Mouse (Mus musculus): ENCODE measurements at regions not wholly inside any gene's neighbourhood (a gene's known extent, or its start where the extent isn't known, plus 50 kb on each side); places are given as distances from the start of the nearest gene placed in this dataset.

DNA sequence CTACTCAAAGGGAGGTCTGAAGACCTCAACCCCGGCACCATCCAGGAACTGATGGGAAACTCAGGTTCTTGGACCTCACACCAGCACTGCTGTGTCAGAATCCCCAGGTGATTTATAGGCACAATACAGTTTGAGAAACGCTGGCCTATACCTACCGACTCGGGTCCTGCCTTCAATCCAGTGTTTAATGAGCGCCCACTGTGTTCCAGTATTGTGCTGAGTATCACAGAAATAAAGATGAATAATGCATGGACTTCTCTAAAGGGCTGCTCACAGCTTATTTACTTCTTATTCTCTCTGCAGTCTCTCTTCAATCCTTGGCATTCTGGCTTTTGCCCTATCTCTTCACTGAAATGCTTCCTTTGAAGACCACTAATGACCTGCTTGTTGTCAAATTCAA, 146.8 kb upstream of the 9630041A04Rik start:
- ATAC-seq (ENCODE audit: insufficient number of reproducible peaks, insufficient read depth, low FRiP score, low TSS enrichment, low read depth), result no peak
- WGBS, result 87% methylated on average over 5 of the region's 5 CpGs
- no peaks in the 10 kb centered on the region for H3K27me3 ChIP-seq

DNA sequence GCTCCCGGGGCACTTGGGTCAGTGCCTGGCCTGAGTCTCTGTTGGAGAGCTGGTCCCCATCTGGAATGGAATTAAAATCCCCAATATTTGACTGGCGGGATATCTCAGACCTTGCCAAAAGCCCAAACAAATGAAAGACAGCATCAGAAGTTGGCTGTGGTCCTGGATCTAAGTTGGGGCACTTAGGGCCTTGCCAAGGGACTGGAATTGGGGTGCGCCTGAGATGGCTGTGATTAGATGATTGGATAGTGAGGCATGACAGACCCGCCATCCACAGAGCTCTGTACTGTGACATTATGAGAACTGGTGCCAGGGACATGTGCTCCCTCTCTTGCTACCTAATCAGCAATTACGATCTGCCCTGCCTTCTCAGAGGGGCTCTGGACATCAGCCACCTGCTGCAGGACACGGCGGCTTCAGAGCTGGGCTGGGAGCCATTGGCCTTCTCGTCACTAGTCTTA, 151.0 kb upstream of the 9630041A04Rik start:
- Histone ChIP-seq H3K36me3 (no peaks in the 10 kb centered on the region), H3K4me3 (no peak overlapping the region), H3K9ac (no peak overlapping the region), H3K9me3 (no peaks in the 10 kb centered on the region), H3K27ac (no peak overlapping the region), H3K27me3 (no peaks in the 10 kb centered on the region), H3K4me1 (no peaks in the 10 kb centered on the region), H3K4me2 (no peak overlapping the region)
- 81% methylated on average over 8 of the region's 8 CpGs for WGBS
- no peak for ATAC-seq (ENCODE audit: insufficient number of reproducible peaks, insufficient read depth, low FRiP score, low TSS enrichment, low read depth)

More for the DNA sequence above, 146.8 kb upstream of the 9630041A04Rik start:
- Histone ChIP-seq H3K4me1 (no peaks in the 10 kb centered on the region), H3K4me2 (no peak overlapping the region), H3K27ac (no peak overlapping the region), H3K36me3 (no peaks in the 10 kb centered on the region), H3K9ac (no peak overlapping the region), H3K4me3 (no peak overlapping the region), H3K9me3 (no peaks in the 10 kb centered on the region)

DNA sequence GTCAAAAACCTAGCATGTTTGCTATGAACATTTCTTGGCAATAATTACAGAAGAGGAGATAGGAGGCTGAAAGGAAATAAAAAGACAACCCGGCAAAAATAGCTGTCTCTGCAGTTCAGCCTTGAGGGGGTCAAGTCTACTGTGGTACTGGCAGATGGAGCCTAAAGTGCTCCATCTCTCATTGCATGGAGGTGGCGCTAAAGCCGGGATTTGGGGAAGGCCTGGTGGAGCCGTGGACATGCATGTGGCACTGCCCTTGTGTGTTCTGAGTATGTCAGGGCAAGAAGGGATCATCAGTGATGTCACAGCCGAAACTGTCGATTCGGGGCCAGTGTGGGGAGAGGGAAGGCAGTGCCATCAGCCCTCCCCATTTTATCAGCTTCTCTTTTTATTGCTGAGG, 161.3 kb upstream of the 9630041A04Rik start:
- ATAC-seq (ENCODE audit: insufficient number of reproducible peaks, insufficient read depth, low FRiP score, low TSS enrichment, low read depth), result no peak
- H3K27me3 ChIP-seq, result no peaks in the 10 kb centered on the region
- H3K4me2 ChIP-seq, result no peak overlapping the region
- no peaks in the 10 kb centered on the region for H3K4me1 ChIP-seq
- no peak overlapping the region for H3K27ac ChIP-seq
- H3K4me3 ChIP-seq, result no peak overlapping the region
- H3K9me3 ChIP-seq, result no peaks in the 10 kb centered on the region
- no peaks in the 10 kb centered on the region for H3K36me3 ChIP-seq
- WGBS, result 80% methylated on average over 7 of the region's 7 CpGs
- no peak overlapping the region for H3K9ac ChIP-seq

DNA sequence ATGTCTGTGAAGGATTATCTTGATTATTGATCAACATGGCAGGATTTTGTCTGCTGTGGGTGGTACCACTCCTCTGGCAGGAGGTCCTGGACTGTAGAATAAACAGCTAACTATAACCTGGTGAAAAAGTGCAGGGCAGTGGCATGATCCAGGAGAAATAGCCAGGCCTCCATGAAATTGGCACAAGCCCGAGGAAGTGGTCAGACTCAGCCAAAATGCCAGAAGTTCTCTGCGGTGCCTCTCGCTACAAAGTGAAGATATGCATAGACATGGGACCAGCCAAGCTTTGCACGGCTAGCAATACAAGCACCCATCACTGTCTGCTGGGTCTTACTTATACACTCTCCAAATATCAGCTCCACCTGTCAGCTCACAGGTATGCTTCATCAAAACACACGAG, 167.6 kb upstream of the 9630041A04Rik start:
- H3K36me3 ChIP-seq, result no peaks in the 10 kb centered on the region
- whole genome bisulfite sequencing, result 88% methylated on average over 5 of the region's 5 CpGs
- H3K4me3 ChIP-seq, result no peak overlapping the region
- H3K27me3 ChIP-seq, result peaks cover 14% of the 10 kb centered on the region
- H3K27ac ChIP-seq, result no peak overlapping the region
- H3K9me3 ChIP-seq, result no peaks in the 10 kb centered on the region
- no peak for ATAC-seq (ENCODE audit: insufficient number of reproducible peaks, insufficient read depth, low FRiP score, low TSS enrichment, low read depth)
- 0 out of 2 replicates have a peak, but pooled peaks cover 3% of the 10 kb centered on the region for H3K4me1 ChIP-seq
- no peak overlapping the region for H3K9ac ChIP-seq
- no peak overlapping the region for H3K4me2 ChIP-seq

GRCm38 (mm10) chr9:101691336-101691735, 170.3 kb upstream of the 9630041A04Rik start:
- WGBS, result 82% methylated on average over 6 of the region's 6 CpGs
- Histone ChIP-seq H3K4me1 (0 out of 2 replicates have a peak, but pooled peaks cover 3% of the 10 kb centered on the region), H3K4me2 (no peak overlapping the region), H3K27me3 (peaks cover 14% of the 10 kb centered on the region), H3K36me3 (no peaks in the 10 kb centered on the region), H3K9me3 (no peaks in the 10 kb centered on the region), H3K4me3 (no peak overlapping the region), H3K9ac (no peak overlapping the region), H3K27ac (no peak overlapping the region)
- no peak for ATAC-seq (ENCODE audit: insufficient number of reproducible peaks, insufficient read depth, low FRiP score, low TSS enrichment, low read depth)

GRCm38 (mm10) chr9:101690916-101691315, 170.7 kb upstream of the 9630041A04Rik start:
- WGBS, result 68% methylated on average over 7 of the region's 7 CpGs
- Histone ChIP-seq H3K9me3 (no peaks in the 10 kb centered on the region), H3K4me1 (0 out of 2 replicates have a peak, but pooled peaks cover 3% of the 10 kb centered on the region), H3K27me3 (peaks cover 14% of the 10 kb centered on the region), H3K4me3 (no peak overlapping the region), H3K36me3 (no peaks in the 10 kb centered on the region), H3K27ac (no peak overlapping the region), H3K4me2 (no peak overlapping the region; the same call in 1 of the 2 replicates), H3K9ac (no peak overlapping the region)
- ATAC-seq (ENCODE audit: insufficient number of reproducible peaks, insufficient read depth, low FRiP score, low TSS enrichment, low read depth), result no peak

- 11% methylated on average over 12 of the region's 12 CpGs for WGBS
These were observed 171.2 kb upstream of the 9630041A04Rik start for GRCm38 (mm10) chr9:101690402-101690861.

GRCm38 (mm10) chr9:101689532-101690401, 171.9 kb upstream of the 9630041A04Rik start:
- Histone ChIP-seq H3K27me3 (peaks cover 14% of the 10 kb centered on the region), H3K27ac (no peak overlapping the region), H3K9ac (no peak overlapping the region), H3K4me2 (peak overlapping the region; percentile 57), H3K4me3 (peak overlapping the region; percentile 24), H3K4me1 (0 out of 2 replicates have a peak, but pooled peaks cover 3% of the 10 kb centered on the region), H3K36me3 (no peaks in the 10 kb centered on the region), H3K9me3 (no peaks in the 10 kb centered on the region)
- ATAC-seq (ENCODE audit: insufficient number of reproducible peaks, insufficient read depth, low FRiP score, low TSS enrichment, low read depth), result peak; percentile 52; the same call in 1 of the 2 replicates
- WGBS, result 15% methylated on average over 11 of the region's 11 CpGs

More at GRCm38 (mm10) chr9:101690402-101690861, 171.2 kb upstream of the 9630041A04Rik start:
- H3K27me3 ChIP-seq, result peaks cover 14% of the 10 kb centered on the region
- peak overlapping the region; percentile 24 for H3K4me3 ChIP-seq
- no peak overlapping the region for H3K27ac ChIP-seq
- ATAC-seq (ENCODE audit: insufficient number of reproducible peaks, insufficient read depth, low FRiP score, low TSS enrichment, low read depth), result no peak
- H3K4me1 ChIP-seq, result 0 out of 2 replicates have a peak, but pooled peaks cover 3% of the 10 kb centered on the region
- peak overlapping the region; percentile 36; the same call in 1 of the 2 replicates for H3K9ac ChIP-seq
- no peaks in the 10 kb centered on the region for H3K36me3 ChIP-seq
- H3K4me2 ChIP-seq, result peak overlapping the region; percentile 57
- no peaks in the 10 kb centered on the region for H3K9me3 ChIP-seq

DNA sequence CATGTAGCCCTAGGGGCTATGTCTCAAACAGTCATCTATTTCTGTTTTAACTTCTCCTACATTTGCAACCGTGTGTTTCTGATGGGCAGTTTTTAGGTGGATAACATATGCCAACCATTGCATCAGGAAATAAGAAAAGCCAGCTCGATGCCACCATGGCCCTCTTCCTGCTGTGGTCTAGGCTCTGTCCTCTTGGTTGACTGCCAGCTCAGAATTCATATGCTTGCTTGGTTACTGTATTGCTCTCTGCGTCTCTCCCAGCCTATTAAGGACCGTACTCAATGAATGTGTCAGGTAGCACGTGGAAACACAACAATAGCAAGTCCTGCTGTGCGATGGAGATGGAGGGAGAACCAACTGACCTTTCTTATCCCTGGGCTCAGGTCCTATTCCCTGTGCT, 174.4 kb upstream of the 9630041A04Rik start:
- H3K27me3 ChIP-seq, result peaks cover 14% of the 10 kb centered on the region
- H3K9ac ChIP-seq, result no peak overlapping the region
- no peak overlapping the region for H3K27ac ChIP-seq
- no peak for ATAC-seq (ENCODE audit: insufficient number of reproducible peaks, insufficient read depth, low FRiP score, low TSS enrichment, low read depth)
- H3K4me1 ChIP-seq, result 0 out of 2 replicates have a peak, but pooled peaks cover 3% of the 10 kb centered on the region
- WGBS, result 82% methylated on average over 6 of the region's 6 CpGs
- H3K4me3 ChIP-seq, result no peak overlapping the region
- no peaks in the 10 kb centered on the region for H3K9me3 ChIP-seq
- H3K36me3 ChIP-seq, result no peaks in the 10 kb centered on the region
- H3K4me2 ChIP-seq, result no peak overlapping the region

DNA sequence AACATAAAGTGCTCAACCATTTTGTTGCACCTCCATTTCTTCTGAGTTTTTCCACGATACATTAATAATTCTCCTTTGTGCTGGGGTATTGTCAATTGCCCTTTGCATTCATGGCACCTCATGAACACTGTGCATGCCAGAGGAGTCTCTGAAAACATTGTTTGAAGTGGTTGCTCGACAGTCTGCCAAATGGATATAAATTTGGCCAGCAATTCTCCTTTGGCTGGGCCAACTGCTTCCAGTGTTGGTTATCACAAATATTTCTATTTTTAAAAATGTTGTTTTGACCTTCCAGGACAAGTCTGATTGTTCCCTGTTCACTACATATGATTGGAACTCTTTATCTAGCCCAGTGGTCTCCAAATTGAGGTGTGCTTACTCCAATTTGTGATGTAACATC, 184.1 kb upstream of the 9630041A04Rik start:
- Histone ChIP-seq H3K36me3 (no peaks in the 10 kb centered on the region), H3K27me3 (no peaks in the 10 kb centered on the region), H3K4me1 (no peaks in the 10 kb centered on the region), H3K4me3 (no peak overlapping the region), H3K4me2 (no peak overlapping the region), H3K9me3 (no peaks in the 10 kb centered on the region), H3K27ac (no peak overlapping the region), H3K9ac (no peak overlapping the region)
- no peak for ATAC-seq (ENCODE audit: insufficient number of reproducible peaks, insufficient read depth, low FRiP score, low TSS enrichment, low read depth)
- WGBS, result 89% methylated on average over 2 of the region's 2 CpGs

- H3K27ac ChIP-seq, result no peak overlapping the region
- no peaks in the 10 kb centered on the region for H3K9me3 ChIP-seq
- ATAC-seq (ENCODE audit: insufficient number of reproducible peaks, insufficient read depth, low FRiP score, low TSS enrichment, low read depth), result no peak
- no peak overlapping the region for H3K4me2 ChIP-seq
- H3K27me3 ChIP-seq, result no peaks in the 10 kb centered on the region
- no peaks in the 10 kb centered on the region for H3K4me1 ChIP-seq
- no peak overlapping the region for H3K9ac ChIP-seq
- no peak overlapping the region for H3K4me3 ChIP-seq
- 86% methylated on average over 1 of the region's 1 CpGs for WGBS
- H3K36me3 ChIP-seq, result no peaks in the 10 kb centered on the region
These were observed 191.5 kb upstream of the 9630041A04Rik start for GRCm38 (mm10) chr9:101670111-101670510.

DNA sequence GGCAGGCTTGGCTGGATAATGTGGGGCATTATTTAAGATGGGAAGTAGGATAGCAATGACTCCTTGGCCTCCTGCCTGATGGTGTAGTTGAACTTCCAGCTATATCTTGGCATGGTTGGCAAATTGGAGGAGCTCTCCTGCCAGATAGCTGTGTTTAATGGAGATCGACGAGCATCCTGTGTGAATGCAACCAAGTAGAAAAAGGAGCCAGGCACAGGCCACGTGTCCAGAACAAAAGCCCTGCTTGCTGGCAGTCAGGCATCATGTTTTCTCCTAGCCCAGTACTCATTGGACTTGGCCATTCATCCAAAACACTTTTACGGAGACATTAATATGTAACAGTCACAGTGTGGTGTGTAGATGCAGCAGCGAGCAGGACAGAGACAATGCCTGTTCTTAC, 211.8 kb upstream of the 9630041A04Rik start:
- peaks cover 4% of the 10 kb centered on the region; the same call in 1 of the 2 replicates for H3K9me3 ChIP-seq
- H3K4me2 ChIP-seq, result no peak overlapping the region
- H3K4me1 ChIP-seq, result no peaks in the 10 kb centered on the region
- H3K4me3 ChIP-seq, result no peak overlapping the region
- no peak for ATAC-seq (ENCODE audit: insufficient number of reproducible peaks, insufficient read depth, low FRiP score, low TSS enrichment, low read depth)
- H3K27ac ChIP-seq, result no peak overlapping the region
- no peak overlapping the region for H3K9ac ChIP-seq
- H3K27me3 ChIP-seq, result no peaks in the 10 kb centered on the region
- no peaks in the 10 kb centered on the region for H3K36me3 ChIP-seq
- 80% methylated on average over 5 of the region's 5 CpGs for WGBS
